Mouse (Mus musculus) left cerebral cortex, postnatal 14 days (tissue): Measurements from ENCODE around the gene Treh. TPM values are rescaled to one million over a fixed set of nuclear protein-coding genes. Genes with fewer than 3 reads are reported as not detected.
"Not testable (repeated sequence)": the region's sequence is repeated elsewhere in the genome, so short reads cannot be mapped to it uniquely, and the experiment has no call there.

Experiments used
- DNase-seq, 2 experiments: peaks; one replicate each; pipeline ENCODE4 v3.0.0; 2021 to 2022; ENCODE audit warnings: low spot score in 2 of 2, mixed read lengths in 1 of 2
- intact Hi-C: fragments of 180-260 bp; cut with DNase I; formaldehyde crosslinking; loops from one replicate; pipeline ENCODE4 v1.15.1; 2025
- long read RNA-seq, 2 experiments: library from polyadenylated mRNA; stranded (forward); transcript quantifications; one replicate each; pipeline ENCODE4 v2.0.0; 2021
- total RNA-seq, 2 experiments: library from RNA; stranded (reverse); gene quantifications; 2 replicates each; pipeline ENCODE4 v1.2.3; 2021

The Treh gene
- total RNA-seq, result not detected
- long read RNA-seq, experiment 1, result 0 reads
- long read RNA-seq, experiment 2, result 0 reads

DNA sequence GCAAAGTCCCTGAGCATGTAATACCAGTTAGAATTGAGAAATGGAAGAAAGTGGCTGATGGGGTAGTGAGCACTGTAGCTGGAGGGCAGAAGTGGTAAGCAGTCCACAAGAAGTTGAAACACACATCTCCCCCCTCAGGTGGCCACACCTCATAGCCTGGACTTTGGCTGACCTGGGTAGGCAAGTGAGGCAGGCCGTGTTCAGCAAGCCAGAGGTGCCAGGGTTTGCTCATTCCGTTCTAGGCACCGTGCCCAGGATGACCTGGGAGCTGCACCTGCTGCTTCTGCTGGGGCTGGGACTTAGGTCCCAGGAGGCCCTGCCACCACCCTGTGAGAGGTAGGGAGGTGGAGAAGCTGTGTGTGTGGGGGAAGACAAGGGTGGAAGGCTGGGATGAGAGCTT lies at the start of gene Treh:
Treh (plus strand) TSS at position 229 of the 400 bp plus-strand sequence.
- no peak for DNase-seq
- intact Hi-C loops, result no loop called here

GRCm38 (mm10) chr9:44624390-44624789 lies 48.6 kb upstream of the Treh start:
- no peak for DNase-seq
- intact Hi-C loops, result no loop called here

- intact Hi-C loops, result no loop called here
- no peak for DNase-seq
Observed at GRCm38 (mm10) chr9:44626268-44626667, 46.8 kb upstream of the Treh start.

- peak in 1 of 2 experiments; percentile 40 for DNase-seq
- intact Hi-C loops, result loop anchor here (10.0 kb wide), 1 partner anchor 297 kb away; no protein-coding TSS in a partner anchor
Observed at GRCm38 (mm10) chr9:44637551-44638169, 35.4 kb upstream of the Treh start.

DNA sequence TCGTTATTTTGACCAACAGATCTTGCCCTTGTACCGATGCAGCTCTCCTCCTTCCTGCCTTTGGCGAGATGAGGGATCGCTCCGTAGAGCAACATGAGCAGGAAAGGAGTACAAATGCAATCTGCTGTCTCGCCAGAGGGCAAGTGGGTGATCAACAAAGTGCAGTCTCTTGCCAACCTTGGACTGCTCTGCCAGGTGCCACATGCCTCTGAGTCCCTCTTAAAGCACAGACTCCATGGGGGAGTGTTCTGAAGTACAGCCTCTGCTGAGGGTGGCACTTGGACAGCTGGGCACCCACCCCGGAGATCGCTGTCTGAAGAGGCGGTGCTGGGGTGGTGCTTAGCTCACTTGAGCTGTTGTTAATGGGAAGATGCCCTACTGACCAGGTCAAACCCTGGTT lies 34.3 kb upstream of the Treh start:
- not testable (repeated sequence) for DNase-seq
- intact Hi-C loops, result loop anchor here (10.0 kb wide), 1 partner anchor 296 kb away; no protein-coding TSS in a partner anchor

- DNase-seq, intact Hi-C loops: not testable (repeated sequence)
Observed at GRCm38 (mm10) chr9:44640028-44640427, 33.0 kb upstream of the Treh start.

DNA sequence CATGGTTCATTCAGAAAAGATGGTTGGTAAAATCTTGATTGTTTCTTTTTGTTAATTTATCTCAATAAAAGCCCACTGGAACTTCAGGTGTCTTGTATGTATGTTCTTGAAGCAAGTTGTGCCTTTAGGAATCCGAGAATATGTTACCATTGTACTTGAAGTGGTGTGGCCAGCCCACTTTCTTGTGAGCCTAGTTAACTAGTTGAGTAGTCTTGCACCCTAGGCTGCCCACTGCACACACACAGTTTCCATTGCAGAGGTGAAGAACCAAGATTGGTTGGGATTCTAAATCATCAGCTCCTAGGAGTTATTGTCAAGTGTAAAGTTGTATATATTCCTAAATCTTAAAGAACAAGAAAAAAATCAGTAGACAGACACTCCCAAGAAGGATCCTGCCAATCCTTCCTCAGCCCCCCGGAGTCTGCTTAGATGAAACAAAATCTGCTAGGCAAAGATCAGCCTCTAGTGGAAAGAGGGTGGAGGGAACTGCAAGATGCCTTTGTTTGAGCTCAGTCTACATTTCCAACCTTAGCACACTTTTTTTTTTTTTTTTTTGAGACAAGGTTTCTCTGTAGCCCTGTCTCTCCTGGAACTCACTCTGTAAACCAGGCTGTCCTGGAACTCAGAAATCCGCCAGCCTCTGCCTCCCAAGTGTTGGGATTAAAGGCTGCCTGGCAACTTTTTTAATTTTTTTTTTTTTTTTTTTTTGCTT lies 32.2 kb upstream of the Treh start:
- intact Hi-C loops, result no loop called here
- DNase-seq, result no peak

DNA sequence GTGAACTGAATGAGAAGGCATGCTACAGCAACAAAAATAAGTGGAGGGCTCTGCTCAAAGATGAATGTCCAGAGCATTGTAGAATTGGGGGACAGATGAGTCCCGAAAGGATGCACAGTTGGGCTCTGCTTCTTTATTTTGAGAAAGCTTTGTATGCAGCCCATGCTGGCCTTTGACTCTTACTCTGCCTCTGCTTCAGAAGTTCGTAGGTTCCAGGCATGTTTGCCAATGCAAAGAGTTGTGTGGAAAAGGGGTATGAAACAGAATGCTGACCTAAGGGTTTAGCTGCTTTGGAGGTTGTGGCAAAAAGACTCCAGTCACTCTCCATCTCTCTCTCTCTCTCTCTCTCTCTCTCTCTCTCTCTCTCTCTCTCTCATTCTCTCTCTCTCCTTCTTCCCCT lies 31.4 kb upstream of the Treh start:
- intact Hi-C loops, result no loop called here
- no peak for DNase-seq

GRCm38 (mm10) chr9:44643103-44643502 lies 29.9 kb upstream of the Treh start:
- no peak for DNase-seq
- intact Hi-C loops, result no loop called here

DNA sequence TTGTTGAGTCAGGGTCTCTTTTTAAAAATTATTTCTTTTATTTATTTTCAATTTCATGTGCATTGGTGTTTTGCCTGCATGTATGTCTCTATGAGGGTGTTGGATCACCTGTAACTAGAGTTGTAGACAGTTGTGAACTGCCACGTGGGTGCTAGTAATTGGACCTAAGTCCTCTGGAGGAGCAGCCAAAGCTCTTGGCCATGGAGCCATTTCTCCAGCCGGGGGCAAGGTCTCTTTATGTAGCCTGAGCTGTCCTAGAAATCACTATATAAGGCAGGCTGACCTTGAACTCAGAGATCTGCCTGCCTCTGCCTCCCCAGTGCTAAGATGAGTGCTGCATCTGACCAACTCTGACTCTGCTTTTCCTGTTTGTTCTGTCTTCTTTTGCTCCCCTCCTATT lies 28.8 kb upstream of the Treh start:
- no peak for DNase-seq
- intact Hi-C loops, result no loop called here

GRCm38 (mm10) chr9:44645481-44645880 lies 27.6 kb upstream of the Treh start:
- no peak for DNase-seq
- intact Hi-C loops, result no loop called here

DNA sequence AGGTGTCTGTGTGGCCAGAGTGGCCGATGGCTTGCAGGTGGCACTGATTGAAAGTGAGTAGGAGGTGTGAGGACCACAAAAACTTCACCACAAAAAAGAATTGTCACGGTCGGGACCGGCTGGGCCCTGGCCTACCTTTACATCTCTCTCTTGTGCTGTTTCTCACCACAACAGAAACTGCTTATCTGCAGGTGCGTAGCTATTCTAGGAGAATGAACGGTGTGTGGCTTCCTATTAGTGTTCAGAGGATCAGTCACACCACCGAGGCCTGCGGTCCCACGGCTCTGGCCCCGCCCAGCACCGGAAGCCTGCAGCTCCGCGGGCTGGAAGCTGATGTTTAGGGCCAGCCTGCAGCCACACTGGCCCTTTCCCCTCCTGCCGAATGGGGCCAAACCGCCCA lies 27.1 kb upstream of the Treh start:
- intact Hi-C loops, result no loop called here
- DNase-seq, result no peak

- intact Hi-C loops, result no loop called here
- DNase-seq, result no peak
Observed at GRCm38 (mm10) chr9:44646366-44646765, 26.7 kb upstream of the Treh start.

GRCm38 (mm10) chr9:44647026-44647425 lies 26.0 kb upstream of the Treh start:
- intact Hi-C loops, result no loop called here
- no peak for DNase-seq

- DNase-seq, result no peak
- intact Hi-C loops, result no loop called here
Observed at GRCm38 (mm10) chr9:44647656-44648055, 25.4 kb upstream of the Treh start.

GRCm38 (mm10) chr9:44648881-44649281 lies 24.2 kb upstream of the Treh start:
- intact Hi-C loops, result no loop called here
- no peak for DNase-seq

DNA sequence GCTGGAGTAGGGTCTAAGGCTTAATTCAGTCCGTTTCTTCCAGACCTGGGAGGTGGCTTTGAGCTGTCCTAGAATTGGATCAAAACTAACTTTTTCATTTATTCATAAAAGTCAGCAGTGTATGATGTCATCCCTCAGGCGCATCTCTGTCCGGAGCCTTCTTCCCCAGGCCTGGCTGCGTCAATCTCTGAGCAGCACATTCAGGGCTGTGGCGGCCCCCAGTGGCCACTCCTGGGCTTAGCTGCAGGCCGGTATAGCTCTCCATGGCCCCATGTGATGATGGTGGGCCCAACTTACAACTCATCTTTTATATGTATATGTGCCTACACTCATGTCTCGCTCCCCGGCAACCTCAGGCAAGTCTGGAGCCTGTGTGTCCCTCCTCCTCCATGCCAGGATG lies 21.0 kb upstream of the Treh start:
- intact Hi-C loops, result loop anchor here (2.0 to 10.0 kb wide), 2 partner anchors 199 to 493 kb away; no protein-coding TSS in a partner anchor
- DNase-seq, result peak; percentile 67

- no peak for DNase-seq
- intact Hi-C loops, result loop anchor here (2.0 to 10.0 kb wide), 3 partner anchors 31 to 491 kb away; no protein-coding TSS in a partner anchor
Observed at GRCm38 (mm10) chr9:44653896-44654295, 19.1 kb upstream of the Treh start.

DNA sequence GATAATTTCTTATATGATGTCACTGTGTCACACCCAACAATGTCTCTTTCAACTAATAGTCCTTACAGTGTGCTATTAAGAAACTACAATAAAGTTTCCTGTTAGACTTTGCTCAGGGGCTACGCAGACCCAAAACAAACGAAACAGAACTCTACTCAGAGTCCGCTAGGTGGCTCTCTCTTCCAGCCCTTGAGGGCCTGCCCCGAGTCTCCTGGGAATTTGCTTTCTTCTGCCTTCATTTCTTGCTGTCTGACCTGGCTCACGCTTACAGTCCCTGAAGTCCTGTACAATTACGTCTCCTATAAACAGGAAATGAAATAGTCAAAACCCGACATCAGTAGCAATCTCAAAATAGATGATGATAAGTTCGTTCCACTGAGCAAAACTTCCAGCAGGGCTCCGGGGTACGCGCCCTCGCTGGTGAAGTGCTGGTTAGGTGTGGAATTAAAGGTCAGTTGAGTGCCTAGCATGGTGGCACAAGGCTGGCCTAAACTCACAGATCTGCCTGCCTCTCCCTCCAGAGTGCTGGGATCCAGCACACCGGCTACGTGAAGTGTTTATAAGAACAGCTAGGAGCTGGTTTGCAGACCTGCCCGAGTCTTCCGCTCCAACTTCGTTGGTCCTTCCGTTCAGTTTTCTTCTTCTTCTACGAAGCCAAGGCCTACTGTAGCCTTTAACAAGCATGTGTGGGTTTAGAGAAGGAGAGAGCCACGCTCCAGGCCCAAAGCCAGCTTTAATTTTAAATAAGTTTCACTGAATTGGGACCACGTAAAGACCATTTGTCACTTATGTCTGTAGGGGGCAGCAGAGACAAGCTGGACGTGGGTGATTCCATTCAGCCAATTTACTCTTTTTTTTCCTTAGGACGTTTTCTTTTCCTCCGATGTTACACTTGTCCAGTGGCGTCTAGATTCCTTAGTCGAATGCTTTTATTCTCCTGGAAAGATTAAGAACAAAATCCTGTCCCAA lies 17.7 kb upstream of the Treh start:
- intact Hi-C loops, result loop anchor here (1.0 to 10.0 kb wide), 3 partner anchors 29 to 489 kb away; no protein-coding TSS in a partner anchor
- peak; percentile 73 to 81 for DNase-seq

GRCm38 (mm10) chr9:44663706-44664105 lies 9.3 kb upstream of the Treh start:
- no peak for DNase-seq
- intact Hi-C loops, result no loop called here
